Mouse (Mus musculus) gastrocnemius, adult 2 months (tissue): ENCODE results near the gene D17H6S53E. TPM values are rescaled to one million over a fixed set of nuclear protein-coding genes. Genes with fewer than 3 reads are reported as not detected.

Source experiments
- DNase-seq: peaks from one replicate; pipeline ENCODE4 v3.0.0; 2022
- H3K27ac ChIP-seq: fragments of 200-600 bp; 2 replicates; pipeline ENCODE4 v1.8.1; 2022; ENCODE audit warnings: mild to moderate bottlenecking
- H3K4me3 ChIP-seq: fragments of 200-600 bp; 2 replicates; pipeline ENCODE4 v1.8.1; 2022; ENCODE audit warnings: mild to moderate bottlenecking, moderate library complexity
- CTCF ChIP-seq: fragments of 200-600 bp; IDR thresholded peaks from 2 replicates; pipeline ENCODE4 v1.8.1; 2022; ENCODE audit warnings: antibody characterized with exemption, mild to moderate bottlenecking, moderate library complexity
- intact Hi-C: fragments of 180-260 bp; cut with DNase I; formaldehyde crosslinking; loops from one replicate; pipeline ENCODE4 v1.15.1; 2025
- total RNA-seq, 2 experiments: library from RNA; stranded (reverse); gene quantifications; 2 replicates each; pipeline ENCODE4 v1.2.3; 2021

Gene D17H6S53E
- total RNA-seq, 2 experiments from 2014 or later: 13.6 to 24.6 TPM

- Histone ChIP-seq H3K27ac (no peak overlapping the region), H3K4me3 (no peak overlapping the region)
- DNase-seq: no peak
- intact Hi-C loops: no loop called here
- no peak for TF ChIP-seq CTCF
Observed at GRCm38 (mm10) chr17:35161421-35161820, 35.2 kb downstream of the D17H6S53E start.

DNA sequence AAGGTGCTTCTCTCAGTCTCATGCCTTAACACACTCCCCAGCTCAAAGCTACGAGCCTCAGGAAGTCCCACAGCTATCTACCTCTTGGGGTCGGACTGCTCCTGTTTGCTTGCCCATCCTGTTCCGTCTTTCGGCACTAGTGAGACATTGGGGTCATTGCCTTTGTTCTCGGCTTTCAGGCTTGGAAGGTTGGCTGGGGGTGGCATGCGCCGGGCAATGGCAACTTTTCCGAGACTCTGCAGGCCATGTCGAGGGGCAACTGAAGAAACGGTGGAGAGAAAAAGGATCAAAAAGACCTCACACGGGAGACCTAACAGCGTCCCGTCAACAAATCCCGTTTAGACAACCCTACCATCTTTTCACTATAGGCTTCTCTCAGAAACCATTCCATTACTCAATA, 35.9 kb downstream of the D17H6S53E start:
- intact Hi-C loops: no loop called here
- no peak for TF ChIP-seq CTCF
- DNase-seq: no peak
- Histone ChIP-seq H3K4me3 (peak overlapping the region; percentile 98), H3K27ac (no peak overlapping the region)

DNA sequence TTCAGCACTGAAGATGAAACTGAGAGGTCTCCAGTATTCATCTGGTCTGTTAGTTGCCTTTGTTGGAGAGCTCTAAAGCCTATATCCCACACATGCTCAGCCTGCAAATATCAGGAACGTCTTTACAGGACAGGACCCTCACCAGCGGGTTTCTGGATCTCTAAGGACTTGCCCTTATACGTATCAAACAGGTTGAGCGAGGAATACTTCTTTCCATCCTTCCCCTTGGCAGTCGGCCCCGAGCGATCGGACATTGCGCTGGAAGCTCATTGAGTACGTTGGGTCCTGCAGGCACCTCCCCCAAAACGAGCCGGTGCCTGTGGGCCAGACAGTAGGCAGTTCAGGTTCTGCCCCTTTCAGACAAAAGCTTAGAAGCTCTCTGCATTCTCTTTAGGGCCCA, 36.6 kb downstream of the D17H6S53E start:
- H3K27ac ChIP-seq: peak overlapping the region; percentile 100
- TF ChIP-seq CTCF: no peak
- peak overlapping the region; percentile 98 for H3K4me3 ChIP-seq
- intact Hi-C loops: loop anchor here (1.0 kb wide), 1 partner anchor 25 kb away; no protein-coding TSS in a partner anchor
- peak; percentile 52 for DNase-seq

DNA sequence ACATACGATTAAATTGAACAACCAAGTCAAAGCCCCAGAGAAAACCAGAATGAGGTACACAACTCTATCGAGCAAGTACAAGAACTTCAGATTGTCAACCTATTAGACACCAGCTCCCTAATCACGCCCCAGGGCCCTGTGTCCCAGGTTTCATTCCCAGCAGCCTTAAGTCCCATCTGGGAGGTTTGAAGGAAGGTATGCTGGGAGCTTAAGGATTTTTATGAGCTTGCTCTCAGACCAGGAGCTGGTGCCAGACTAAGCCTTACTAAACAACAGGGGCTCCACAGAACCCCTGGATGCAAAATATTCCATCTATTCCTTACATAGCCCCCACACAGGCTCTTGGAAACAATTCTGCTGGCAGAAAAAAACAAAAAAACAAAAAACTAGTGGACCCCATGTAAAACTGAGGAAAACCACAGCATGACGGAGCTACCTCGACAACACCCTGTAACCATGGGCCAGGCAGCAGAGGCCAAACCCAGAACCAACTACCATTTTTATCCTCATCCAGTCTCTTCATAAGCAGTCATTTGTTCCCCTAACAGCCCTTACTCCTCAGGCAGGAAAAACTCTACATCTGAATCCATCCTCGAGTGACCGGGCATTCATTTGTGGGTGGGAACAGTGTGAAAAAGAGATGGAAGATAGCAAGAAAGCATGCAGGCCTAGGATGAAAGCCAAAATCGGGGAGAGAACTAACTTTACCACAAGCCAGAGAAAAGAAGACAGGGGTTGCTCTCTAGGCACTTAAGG, 37.3 kb downstream of the D17H6S53E start:
- intact Hi-C loops: loop anchor here (1.0 kb wide), 1 partner anchor 26 kb away; no protein-coding TSS in a partner anchor
- no peak for TF ChIP-seq CTCF
- Histone ChIP-seq H3K27ac (peak overlapping the region; percentile 100), H3K4me3 (peak overlapping the region; percentile 98)
- no peak for DNase-seq

DNA sequence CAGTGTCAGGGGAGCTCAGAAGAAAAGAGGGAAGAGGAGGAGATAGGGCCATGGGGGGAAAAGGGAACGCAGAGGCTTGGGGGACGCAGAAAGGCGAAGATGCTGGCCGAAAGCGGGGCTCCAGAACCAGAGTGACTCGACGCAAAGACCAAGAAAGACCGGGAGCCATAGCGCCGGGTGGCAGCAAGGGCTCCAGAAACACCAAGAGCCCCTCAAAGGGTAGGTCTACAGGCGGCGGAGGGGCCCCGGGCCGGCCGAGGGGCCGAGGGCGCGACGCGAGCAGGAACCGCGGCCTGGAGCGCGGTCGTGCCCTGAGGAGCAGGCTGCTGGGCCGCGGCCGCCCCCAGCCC, 38.0 kb downstream of the D17H6S53E start:
- TF ChIP-seq CTCF: no peak
- intact Hi-C loops: no loop called here
- peak overlapping the region; percentile 100 for H3K27ac ChIP-seq
- peak overlapping the region; percentile 98 for H3K4me3 ChIP-seq
- DNase-seq: no peak

DNA sequence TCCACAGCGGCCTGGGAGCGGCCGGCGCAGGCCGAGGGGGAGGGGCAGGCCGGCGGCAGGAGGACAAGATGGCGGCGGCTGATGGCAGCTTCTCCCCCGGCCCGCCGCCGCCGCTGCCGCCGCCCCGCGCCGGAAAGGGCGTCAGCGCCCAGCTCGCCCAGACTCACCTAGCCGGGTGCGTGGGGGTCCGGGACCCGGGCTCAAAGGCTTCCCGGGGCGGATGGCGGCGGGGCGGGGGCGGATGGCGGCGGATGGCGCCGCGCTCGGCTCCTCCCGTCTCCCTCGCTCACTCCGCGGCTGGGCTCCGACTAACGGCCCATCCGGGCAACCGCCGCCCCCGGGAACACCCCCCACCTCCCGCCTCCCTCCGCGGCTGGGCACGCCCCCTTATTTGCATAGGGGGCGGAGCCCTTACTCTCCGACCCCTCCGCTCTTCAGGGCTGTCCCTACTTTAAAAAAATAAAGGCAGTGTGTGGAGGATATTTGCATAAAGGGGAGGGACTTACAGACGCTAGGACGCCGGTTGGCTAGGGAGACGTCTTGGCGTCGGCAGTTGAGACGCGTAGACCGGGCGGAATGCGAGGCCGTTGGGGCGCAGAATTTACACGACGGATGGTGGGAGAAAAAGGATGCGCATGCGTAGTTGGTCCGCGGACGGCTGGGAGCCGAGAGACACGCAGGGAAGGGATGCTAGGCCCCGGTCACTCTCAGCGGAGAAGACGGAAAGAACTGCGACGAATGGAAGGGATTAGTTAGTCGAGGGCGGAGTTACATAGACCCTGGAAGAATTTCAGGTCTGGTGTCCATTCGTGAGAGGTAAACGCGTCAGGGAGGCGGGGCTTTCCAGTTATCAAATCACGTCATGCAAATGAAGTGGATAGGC, 38.6 kb downstream of the D17H6S53E start, which contains the start of gene Prrc2a:
Gene Prrc2a, minus strand, starts transcription at position 330 of the 883 bp plus-strand sequence.
- H3K27ac ChIP-seq: peak within 1 kb of the TSS; percentile 100
- peak; percentile 99 for DNase-seq
- H3K4me3 ChIP-seq: peak within 1 kb of the TSS; percentile 98
- no peak for TF ChIP-seq CTCF
- intact Hi-C loops: no loop called here

DNA sequence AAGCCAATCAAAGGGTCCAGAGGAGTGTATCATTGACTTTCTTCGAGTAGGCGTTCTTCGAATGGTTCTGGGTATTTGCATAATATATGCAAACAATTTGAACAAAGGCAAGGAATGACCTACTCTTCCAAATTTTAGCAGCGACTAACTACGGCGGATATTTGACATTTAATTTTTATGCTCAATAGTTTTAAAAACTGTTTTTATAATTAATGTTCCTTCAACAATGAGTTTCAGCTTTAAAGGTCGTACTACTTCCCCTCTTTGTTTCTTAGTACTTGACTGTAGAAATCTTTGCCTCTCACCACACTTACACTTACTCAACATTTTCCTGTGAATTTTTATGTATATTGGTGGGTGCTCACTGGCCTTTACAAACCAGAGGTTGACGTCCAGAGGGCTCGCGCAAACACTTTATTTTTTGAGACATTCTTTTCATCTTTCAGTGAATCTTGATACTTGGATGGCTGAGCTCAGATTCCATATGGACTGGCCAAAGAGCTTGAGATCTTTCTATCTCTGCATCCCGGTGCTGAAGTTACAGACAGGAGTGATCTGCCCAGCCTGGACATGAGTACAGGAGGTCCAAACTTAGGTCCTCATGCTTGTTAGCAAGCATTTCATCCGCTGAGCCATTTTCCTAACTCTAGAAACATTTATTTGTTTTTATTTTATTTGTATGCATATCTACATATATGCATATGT, 39.4 kb downstream of the D17H6S53E start:
- TF ChIP-seq CTCF: no peak
- H3K27ac ChIP-seq: peak overlapping the region; percentile 100
- intact Hi-C loops: no loop called here
- no peak for DNase-seq
- peak overlapping the region; percentile 98 for H3K4me3 ChIP-seq

- no peak for DNase-seq
- Histone ChIP-seq H3K4me3 (peak overlapping the region; percentile 98; the same call in 1 of the 2 replicates), H3K27ac (peak overlapping the region; percentile 100; the same call in 1 of the 2 replicates)
- intact Hi-C loops: no loop called here
- TF ChIP-seq CTCF: peak; percentile 65
Observed at GRCm38 (mm10) chr17:35166352-35167035, 40.3 kb downstream of the D17H6S53E start.

GRCm38 (mm10) chr17:35167794-35168193, 41.6 kb downstream of the D17H6S53E start:
- intact Hi-C loops: loop anchor here (2.0 kb wide), 1 partner anchor 65 kb away; the partner anchor contains the start of gene Atp6v1g2
- DNase-seq: no peak
- no peak for TF ChIP-seq CTCF
- Histone ChIP-seq H3K4me3 (no peak overlapping the region), H3K27ac (no peak overlapping the region)

- Histone ChIP-seq H3K27ac (no peak overlapping the region), H3K4me3 (no peak overlapping the region)
- peak; percentile 78 for TF ChIP-seq CTCF
- no peak for DNase-seq
- intact Hi-C loops: loop anchor here (2.0 kb wide), 1 partner anchor 64 kb away; the partner anchor contains the start of gene Atp6v1g2
Observed at GRCm38 (mm10) chr17:35168541-35169207, 42.5 kb downstream of the D17H6S53E start.

DNA sequence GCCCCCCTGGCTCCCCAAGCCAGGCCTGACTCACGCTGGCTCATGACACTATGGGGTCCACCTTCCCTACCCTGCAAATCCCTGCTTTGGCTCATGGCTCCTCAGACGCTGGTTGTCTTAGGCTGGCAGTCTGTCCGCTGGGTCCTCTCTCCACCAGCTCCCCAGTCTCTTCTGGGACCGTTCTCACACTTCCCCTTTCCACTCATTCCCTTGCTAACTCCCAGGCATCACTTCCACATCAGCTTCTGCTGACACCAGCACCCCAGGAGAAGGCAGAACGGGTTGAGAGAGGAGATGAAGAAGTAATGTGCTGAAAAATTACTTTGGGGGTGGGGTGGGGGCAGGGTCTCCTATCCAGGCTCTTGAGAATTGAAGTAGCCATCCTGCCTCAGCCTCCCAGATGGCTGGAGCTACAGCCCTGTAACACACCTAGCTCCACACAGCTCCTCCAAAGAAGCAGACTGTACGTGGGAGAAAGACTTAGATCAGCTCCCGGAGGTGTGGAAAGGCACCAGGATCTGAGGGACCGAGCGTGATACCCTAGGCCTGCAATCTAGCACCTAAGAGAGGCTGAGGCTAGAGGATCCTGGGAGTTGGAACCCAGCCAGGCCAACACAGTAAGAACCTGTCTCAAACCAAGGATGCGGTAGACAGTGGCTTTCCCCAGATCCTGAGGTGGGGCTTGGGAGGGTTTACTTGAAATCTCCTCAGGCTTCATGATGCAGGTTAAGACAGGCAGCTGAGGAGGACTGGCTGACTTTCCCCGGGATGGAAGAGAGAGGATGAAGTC, 46.5 kb downstream of the D17H6S53E start:
- intact Hi-C loops: no loop called here

More for the DNA sequence above, 46.5 kb downstream of the D17H6S53E start:
- DNase-seq: no peak
- no peak overlapping the region; the same call in 1 of the 2 replicates for H3K27ac ChIP-seq
- TF ChIP-seq CTCF: no peak
- peak overlapping the region; percentile 40 for H3K4me3 ChIP-seq
